Mouse (Mus musculus): ENCODE measurements around the gene Tdgf1. TPM values are rescaled to one million over a fixed set of nuclear protein-coding genes. Genes with fewer than 3 reads are reported as not detected.

Tdgf1 gene
- polyA plus RNA-seq, 1 experiment from 2014 or later, result not detected

- H3K27ac ChIP-seq (ENCODE audit: low read depth, low read length), result no peak overlapping the region
- no peak overlapping the region for H3K4me3 ChIP-seq (ENCODE audit: low read depth, low read length)
- H3K4me2 ChIP-seq, result no peak overlapping the region
- H3K27me3 ChIP-seq (ENCODE audit: control insufficient read depth, insufficient read depth, low read length), result no peaks in the 10 kb centered on the region; the same call in 1 of the 2 replicates
- no peaks in the 10 kb centered on the region for H3K36me3 ChIP-seq (ENCODE audit: control insufficient read depth, insufficient read depth, low read length)
- DNase-seq (ENCODE audit: low spot score, missing footprints), result peak; percentile 10
- H3K9me3 ChIP-seq (ENCODE audit: control insufficient read depth, low read length), result no peaks in the 10 kb centered on the region
- H3K4me1 ChIP-seq (ENCODE audit: control insufficient read depth, insufficient read depth, low read length), result peaks cover 3% of the 10 kb centered on the region
- WGBS, result 88% methylated on average over 5 of the region's 5 CpGs
- no peak for ATAC-seq (ENCODE audit: low FRiP score)
- no peak overlapping the region for H3K9ac ChIP-seq (ENCODE audit: low read length)
Measured at GRCm38 (mm10) chr9:110959669-110960068, 13.7 kb upstream of the Tdgf1 start.

DNA sequence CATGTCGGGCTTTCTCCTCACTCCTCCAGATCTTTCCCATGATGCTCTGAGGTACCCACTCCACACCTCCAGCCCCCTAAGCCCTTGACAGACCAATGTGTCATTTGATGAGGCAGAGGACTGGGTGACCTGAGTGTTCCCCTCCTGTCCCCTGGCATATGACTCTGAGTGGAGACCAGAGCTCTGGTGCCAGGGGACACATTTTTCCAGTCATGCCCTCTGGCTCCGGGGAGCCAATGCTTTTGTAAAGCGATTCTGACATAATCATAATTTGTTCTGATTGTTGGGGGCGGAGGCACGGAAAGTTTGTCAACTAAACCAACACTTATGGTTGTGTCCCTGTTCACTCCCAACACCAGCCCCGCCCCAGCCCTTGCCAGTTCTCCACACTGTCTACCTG lies 10.0 kb upstream of the Tdgf1 start:
- Histone ChIP-seq H3K9me3 (ENCODE audit: control insufficient read depth, low read length) (no peaks in the 10 kb centered on the region), H3K9ac (ENCODE audit: low read length) (no peak overlapping the region), H3K4me2 (no peak overlapping the region), H3K4me1 (ENCODE audit: control insufficient read depth, insufficient read depth, low read length) (peaks cover 8% of the 10 kb centered on the region), H3K36me3 (ENCODE audit: control insufficient read depth, insufficient read depth, low read length) (no peaks in the 10 kb centered on the region), H3K27ac (ENCODE audit: low read depth, low read length) (no peak overlapping the region), H3K4me3 (ENCODE audit: low read depth, low read length) (no peak overlapping the region), H3K27me3 (ENCODE audit: control insufficient read depth, insufficient read depth, low read length) (peaks cover 13% of the 10 kb centered on the region; the same call in 1 of the 2 replicates)
- 83% methylated on average over 6 of the region's 6 CpGs for WGBS
- ATAC-seq (ENCODE audit: low FRiP score), result no peak
- DNase-seq (ENCODE audit: low spot score, missing footprints), result peak; percentile 28

DNA sequence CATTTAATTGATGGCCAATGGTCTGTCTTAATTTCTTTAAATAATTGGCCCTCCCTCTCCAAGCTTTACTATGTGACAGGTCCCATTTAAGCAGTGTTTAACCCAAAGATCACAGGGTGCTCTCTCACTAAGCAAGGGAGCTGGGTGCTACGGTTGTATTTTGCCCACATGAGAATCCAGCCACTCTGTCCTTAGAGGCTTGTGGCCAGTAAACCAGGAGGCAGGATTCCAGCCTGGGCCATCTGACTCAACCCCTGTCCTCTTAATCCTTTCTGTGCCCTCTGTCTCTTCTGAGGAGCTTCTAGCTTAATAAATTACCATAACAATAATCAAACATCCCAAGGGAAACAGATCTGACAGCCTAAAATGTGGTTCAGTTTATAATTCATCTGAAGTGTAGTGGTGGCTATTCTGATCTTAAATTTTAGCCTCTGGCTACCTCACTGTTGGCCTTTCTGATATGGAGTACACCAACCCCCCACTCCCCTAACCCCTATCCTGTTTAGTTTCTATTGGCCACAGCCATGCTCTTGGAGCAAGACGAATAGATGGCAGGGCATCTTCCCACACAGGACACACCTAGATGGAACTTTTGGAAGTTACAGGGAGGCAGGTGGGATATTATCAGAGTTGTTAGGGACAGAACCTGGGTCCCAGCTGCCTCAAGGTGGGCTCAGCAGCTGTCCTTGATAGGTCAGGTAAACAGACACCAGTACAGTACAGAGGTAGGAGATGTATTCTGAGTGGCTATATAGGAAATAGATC lies 8.9 kb upstream of the Tdgf1 start:
- H3K27me3 ChIP-seq (ENCODE audit: control insufficient read depth, insufficient read depth, low read length), result peaks cover 13% of the 10 kb centered on the region; the same call in 1 of the 2 replicates
- peaks cover 8% of the 10 kb centered on the region for H3K4me1 ChIP-seq (ENCODE audit: control insufficient read depth, insufficient read depth, low read length)
- H3K4me2 ChIP-seq, result no peak overlapping the region; the same call in 1 of the 2 replicates
- WGBS, result 33% methylated on average over 2 of the region's 2 CpGs
- ATAC-seq (ENCODE audit: low FRiP score), result no peak
- H3K9me3 ChIP-seq (ENCODE audit: control insufficient read depth, low read length), result no peaks in the 10 kb centered on the region
- H3K27ac ChIP-seq (ENCODE audit: low read depth, low read length), result no peak overlapping the region
- peak; percentile 85 for DNase-seq (ENCODE audit: low spot score, missing footprints)
- no peak overlapping the region for H3K9ac ChIP-seq (ENCODE audit: low read length)
- H3K4me3 ChIP-seq (ENCODE audit: low read depth, low read length), result no peak overlapping the region
- no peaks in the 10 kb centered on the region for H3K36me3 ChIP-seq (ENCODE audit: control insufficient read depth, insufficient read depth, low read length)

- ATAC-seq (ENCODE audit: low FRiP score) (peak; percentile 73), DNase-seq (ENCODE audit: low spot score, missing footprints) (peak; percentile 97)
- H3K27ac ChIP-seq (ENCODE audit: low read depth, low read length), result no peak overlapping the region
- under 1% methylated on average over 44 of the region's 44 CpGs for WGBS
- H3K4me2 ChIP-seq, result peak overlapping the region; percentile 76
- no peaks in the 10 kb centered on the region for H3K36me3 ChIP-seq (ENCODE audit: control insufficient read depth, insufficient read depth, low read length)
- peak overlapping the region; percentile 55 for H3K9ac ChIP-seq (ENCODE audit: low read length)
- peak overlapping the region; percentile 43 for H3K4me3 ChIP-seq (ENCODE audit: low read depth, low read length)
- H3K9me3 ChIP-seq (ENCODE audit: control insufficient read depth, low read length), result no peaks in the 10 kb centered on the region
- peaks cover 8% of the 10 kb centered on the region for H3K4me1 ChIP-seq (ENCODE audit: control insufficient read depth, insufficient read depth, low read length)
- H3K27me3 ChIP-seq (ENCODE audit: control insufficient read depth, insufficient read depth, low read length), result peaks cover 14% of the 10 kb centered on the region; the same call in 1 of the 2 replicates
Measured at GRCm38 (mm10) chr9:110953550-110954461, 7.8 kb upstream of the Tdgf1 start.

DNA sequence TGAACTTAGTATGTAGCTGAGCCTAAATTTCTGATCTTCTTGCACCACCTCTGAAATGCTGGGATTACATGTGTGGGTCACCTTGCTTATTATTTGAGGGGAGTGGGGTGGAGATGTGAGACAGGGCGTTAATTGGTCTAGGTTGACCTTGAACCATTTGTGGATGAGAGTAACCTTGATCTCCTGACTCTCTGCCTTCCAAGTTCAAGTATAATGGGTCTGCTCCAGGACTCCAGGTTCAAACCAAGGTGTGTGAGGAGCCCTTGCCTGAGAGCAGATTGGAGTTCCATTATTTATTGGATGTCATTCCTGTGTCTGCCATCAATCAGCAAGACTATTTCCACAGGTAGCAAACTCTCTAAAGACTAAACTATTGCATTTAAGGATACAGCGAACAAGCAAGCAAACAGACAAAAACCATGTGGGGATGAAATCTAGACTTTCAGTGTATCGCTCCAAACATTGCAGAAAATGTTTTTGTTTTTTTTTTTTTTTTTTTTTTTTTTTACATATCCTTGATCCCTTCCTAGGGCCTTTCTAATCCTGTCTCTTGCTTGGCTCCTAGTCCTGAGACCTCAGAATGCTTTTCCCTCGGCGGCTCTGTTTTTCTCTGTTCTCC lies 7.1 kb upstream of the Tdgf1 start:
- peak overlapping the region; percentile 55; the same call in 1 of the 2 replicates for H3K9ac ChIP-seq (ENCODE audit: low read length)
- WGBS, result 40% methylated on average over 5 of the region's 5 CpGs
- peaks cover 15% of the 10 kb centered on the region; the same call in 1 of the 2 replicates for H3K27me3 ChIP-seq (ENCODE audit: control insufficient read depth, insufficient read depth, low read length)

GRCm38 (mm10) chr9:110952398-110952797 lies 6.4 kb upstream of the Tdgf1 start:
- no peak overlapping the region for H3K27ac ChIP-seq (ENCODE audit: low read depth, low read length)
- ATAC-seq (ENCODE audit: low FRiP score) (no peak), DNase-seq (ENCODE audit: low spot score, missing footprints) (peak; percentile 62)
- peaks cover 16% of the 10 kb centered on the region for H3K4me1 ChIP-seq (ENCODE audit: control insufficient read depth, insufficient read depth, low read length)
- no peak overlapping the region for H3K4me2 ChIP-seq
- H3K36me3 ChIP-seq (ENCODE audit: control insufficient read depth, insufficient read depth, low read length), result no peaks in the 10 kb centered on the region
- no peak overlapping the region for H3K4me3 ChIP-seq (ENCODE audit: low read depth, low read length)
- no peak overlapping the region for H3K9ac ChIP-seq (ENCODE audit: low read length)
- H3K27me3 ChIP-seq (ENCODE audit: control insufficient read depth, insufficient read depth, low read length), result peaks cover 20% of the 10 kb centered on the region; the same call in 1 of the 2 replicates
- no peaks in the 10 kb centered on the region for H3K9me3 ChIP-seq (ENCODE audit: control insufficient read depth, low read length)
- 60% methylated on average over 6 of the region's 6 CpGs for WGBS

More for the DNA sequence above, 7.1 kb upstream of the Tdgf1 start:
- Histone ChIP-seq H3K4me3 (ENCODE audit: low read depth, low read length) (peak overlapping the region; percentile 43), H3K9me3 (ENCODE audit: control insufficient read depth, low read length) (no peaks in the 10 kb centered on the region), H3K27ac (ENCODE audit: low read depth, low read length) (no peak overlapping the region), H3K36me3 (ENCODE audit: control insufficient read depth, insufficient read depth, low read length) (no peaks in the 10 kb centered on the region), H3K4me1 (ENCODE audit: control insufficient read depth, insufficient read depth, low read length) (peaks cover 9% of the 10 kb centered on the region), H3K4me2 (peak overlapping the region; percentile 76)
- peak; percentile 85 for DNase-seq (ENCODE audit: low spot score, missing footprints)
- ATAC-seq (ENCODE audit: low FRiP score), result no peak

GRCm38 (mm10) chr9:110951866-110952265 lies 5.9 kb upstream of the Tdgf1 start:
- Histone ChIP-seq H3K9ac (ENCODE audit: low read length) (no peak overlapping the region), H3K27ac (ENCODE audit: low read depth, low read length) (no peak overlapping the region), H3K4me2 (no peak overlapping the region), H3K4me3 (ENCODE audit: low read depth, low read length) (no peak overlapping the region), H3K9me3 (ENCODE audit: control insufficient read depth, low read length) (no peaks in the 10 kb centered on the region), H3K36me3 (ENCODE audit: control insufficient read depth, insufficient read depth, low read length) (no peaks in the 10 kb centered on the region), H3K27me3 (ENCODE audit: control insufficient read depth, insufficient read depth, low read length) (peaks cover 20% of the 10 kb centered on the region; the same call in 1 of the 2 replicates), H3K4me1 (ENCODE audit: control insufficient read depth, insufficient read depth, low read length) (peaks cover 21% of the 10 kb centered on the region)
- DNase-seq (ENCODE audit: low spot score, missing footprints) (peak; percentile 45), ATAC-seq (ENCODE audit: low FRiP score) (no peak)
- WGBS, result 95% methylated on average over 13 of the region's 13 CpGs

DNA sequence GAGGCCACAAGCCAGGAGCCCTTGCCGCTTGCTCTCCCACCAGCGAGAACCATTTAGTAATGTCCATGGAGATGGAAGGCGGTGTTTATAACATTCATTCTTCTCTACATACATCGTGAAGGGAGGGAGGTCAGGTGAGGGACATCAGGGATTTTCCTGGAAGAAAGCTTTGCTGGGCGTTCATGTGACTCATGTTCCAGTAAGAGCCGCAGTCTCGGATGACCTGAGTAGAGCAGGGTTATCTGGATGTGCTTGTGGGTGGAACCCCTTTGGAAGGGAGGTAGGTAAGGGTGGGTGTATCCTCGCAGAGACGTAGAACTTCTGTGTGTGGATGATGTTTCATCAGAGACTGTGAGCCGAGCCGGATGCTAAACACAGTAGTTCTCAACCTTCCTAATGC lies 5.4 kb upstream of the Tdgf1 start, which contains the start of gene Lrrc2:
Gene Lrrc2 (plus strand): TSS at position 149 of the 400 bp plus-strand sequence.
- Histone ChIP-seq H3K9me3 (ENCODE audit: control insufficient read depth, low read length) (no peaks in the 10 kb centered on the region), H3K4me3 (ENCODE audit: low read depth, low read length) (no peak within 1 kb of the TSS), H3K4me1 (ENCODE audit: control insufficient read depth, insufficient read depth, low read length) (peaks cover 25% of the 10 kb centered on the region), H3K9ac (ENCODE audit: low read length) (no peak within 1 kb of the TSS), H3K36me3 (ENCODE audit: control insufficient read depth, insufficient read depth, low read length) (no peaks in the 10 kb centered on the region), H3K27ac (ENCODE audit: low read depth, low read length) (no peak within 1 kb of the TSS), H3K4me2 (no peak within 1 kb of the TSS), H3K27me3 (ENCODE audit: control insufficient read depth, insufficient read depth, low read length) (peaks cover 20% of the 10 kb centered on the region; the same call in 1 of the 2 replicates)
- WGBS, result 88% methylated on average over 11 of the region's 11 CpGs
- no peak for ATAC-seq (ENCODE audit: low FRiP score)
- DNase-seq (ENCODE audit: low spot score, missing footprints), result peak; percentile 37
